Mouse (Mus musculus) olfactory bulb, adult 2 months (tissue): ENCODE data around the gene Klf6. TPM values are rescaled to one million over a fixed set of nuclear protein-coding genes. Genes with fewer than 3 reads are reported as not detected.

Experiments
- H3K27ac ChIP-seq: fragments of 200-500 bp; 2 replicates; pipeline ENCODE4 v1.5.1; 2012; ENCODE audit warnings: low read depth, low read length; ENCODE audit not compliant: insufficient read depth
- H3K4me1 ChIP-seq: fragments of 200-500 bp; 2 replicates; pipeline ENCODE4 v1.6.1; 2012; ENCODE audit warnings: low read length; ENCODE audit not compliant: control insufficient read depth, insufficient read depth
- H3K4me3 ChIP-seq: fragments of 200-500 bp; 2 replicates; pipeline ENCODE4 v1.5.1; 2012; ENCODE audit warnings: mild to moderate bottlenecking, low read depth, low read length, moderate library complexity; ENCODE audit not compliant: insufficient read depth
- CTCF ChIP-seq: fragments of 200-500 bp; IDR thresholded peaks from 2 replicates; pipeline ENCODE4 v1.5.1; 2012; ENCODE audit warnings: low read depth, mild to moderate bottlenecking, low read length, moderate library complexity; ENCODE audit not compliant: insufficient read depth
- POLR2A ChIP-seq: fragments of 200-500 bp; IDR thresholded peaks from 2 replicates; pipeline ENCODE4 v1.6.1; 2012; ENCODE audit warnings: mild to moderate bottlenecking, low read depth, low read length, moderate library complexity; ENCODE audit not compliant: insufficient read depth
- WGBS: fragments of 180-500 bp; shearing (Covaris S2); methylation state at CpG from one replicate; pipeline ENCODE4 v1.1.7; 2018; 5-methylcytosine and 5-hydroxymethylcytosine counted together
- polyA plus RNA-seq: library from polyadenylated mRNA; stranded (reverse); fragments of >200 nt; gene quantifications from 2 replicates; pipeline ENCODE4 v1.2.4, GENCODE M21; 2012; ENCODE audit warnings: low replicate concordance; ENCODE audit not compliant: missing spikeins, insufficient read depth, insufficient read length

The Klf6 gene
- polyA plus RNA-seq, 1 experiment, result not detected

GRCm38 (mm10) chr13:5917360-5917759, 56.1 kb downstream of the Klf6 start:
- TF ChIP-seq CTCF (no peak), POLR2A (no peak)
- no peak overlapping the region for H3K27ac ChIP-seq
- no peaks in the 10 kb centered on the region for H3K4me1 ChIP-seq
- H3K4me3 ChIP-seq, result no peak overlapping the region

DNA sequence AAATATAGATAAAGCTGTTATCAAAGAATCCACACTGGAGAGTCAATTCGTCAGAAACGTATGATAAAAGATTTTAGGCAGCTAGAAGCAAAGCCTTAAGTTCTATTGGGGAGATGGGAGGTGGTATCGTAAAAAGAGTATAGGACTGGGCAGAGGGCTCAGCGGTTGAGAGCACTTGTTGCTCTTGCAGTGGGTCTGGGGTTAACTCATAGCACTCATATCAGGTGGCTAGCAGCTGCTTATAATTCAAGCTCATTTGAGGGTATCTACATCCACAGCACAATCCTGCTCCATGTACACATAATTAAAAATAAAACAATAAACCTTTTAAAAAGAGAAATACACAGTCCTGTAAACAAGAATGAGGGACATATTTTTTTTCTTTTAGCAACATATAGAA, 58.7 kb downstream of the Klf6 start:
- WGBS, result 96% methylated on average over 4 of the region's 4 CpGs
- Histone ChIP-seq H3K27ac (no peak overlapping the region), H3K4me3 (no peak overlapping the region), H3K4me1 (no peaks in the 10 kb centered on the region)
- TF ChIP-seq POLR2A, result no peak
- TF ChIP-seq CTCF, result no peak
